Mouse (Mus musculus) cerebellum, adult 2 months (tissue): ENCODE measurements at regions not wholly inside any gene's neighbourhood (a gene's known extent, or its start where the extent isn't known, plus 50 kb on each side); places are given as distances from the start of the nearest gene placed in this dataset.

Source experiments
- CTCF ChIP-seq: fragments of 200-500 bp; IDR thresholded peaks from 2 replicates; pipeline ENCODE4 v1.5.1; 2011; ENCODE audit warnings: low read depth, mild to moderate bottlenecking, control low read depth, low read length, moderate library complexity, borderline replicate concordance; ENCODE audit not compliant: insufficient read depth
- POLR2A ChIP-seq: fragments of 200-500 bp; IDR thresholded peaks from 2 replicates; pipeline ENCODE4 v1.6.1; 2011; ENCODE audit warnings: low read length, control low read depth, borderline replicate concordance; ENCODE audit not compliant: insufficient read depth

GRCm38 (mm10) chr3:58238111-58238510 lies 176.4 kb upstream of the Tsc22d2 start:
- no peak for TF ChIP-seq CTCF
- no peak for TF ChIP-seq POLR2A
